21 mouse cellular contexts compared by ENCODE assay signal in the genomic region with DNA sequence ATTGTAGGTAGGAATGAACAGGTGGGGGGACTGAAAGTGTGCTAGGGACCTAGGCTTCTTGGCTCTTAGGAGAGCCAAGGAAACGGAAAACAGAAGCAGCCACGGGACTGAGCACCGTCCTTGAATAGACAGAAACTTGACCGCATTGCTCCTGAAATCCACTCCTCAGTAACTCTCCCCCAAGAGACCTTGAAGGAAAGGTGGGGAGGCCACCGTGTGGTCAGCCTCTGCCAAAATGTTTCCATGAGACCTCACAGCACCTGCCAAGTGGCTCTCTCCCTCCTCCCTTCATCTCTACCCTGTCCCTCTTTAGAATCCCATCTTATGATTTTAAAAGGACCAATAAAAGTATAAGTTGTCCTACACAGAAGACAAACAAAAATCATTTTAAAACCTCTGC. TPM values are rescaled to one million over a fixed set of nuclear protein-coding genes. Genes with fewer than 3 reads are reported as not detected.
DNase-seq lines count a peak whose midpoint lies in the region; ATAC-seq and TF ChIP-seq lines count a peak whose summit lies in the region.
"Had no signal": no experiment of that assay in that cellular context is flagged by ENCODE, and none has a peak within 500 bp of the region (broad histone marks: within the 10 kb centered on the region; RNA-seq: fewer than 3 reads in every experiment).

No protein-coding gene starts in this region.

- H3K27ac ChIP-seq in CH12.LX (ENCODE audit: insufficient read depth, low read depth), result no peak overlapping the region
- H3K27ac ChIP-seq in liver, embryonic 11.5 days (ENCODE audit: low read depth, low read length), result no peak overlapping the region

- dilution Hi-C loops in CH12.LX (cut with MboI; ENCODE audit: extremely low pct_ligation_motif_present, extremely low pct_unique_long_range_greater_than_20kb, low sequenced_read_pairs), result no loop called here

- H3K9ac ChIP-seq in CH12.LX (ENCODE audit: insufficient read depth, low read depth), result no peak overlapping the region
- no peak overlapping the region for H3K9ac ChIP-seq in liver, embryonic 11.5 days (ENCODE audit: low read depth, low read length)

- no peaks in the 10 kb centered on the region for H3K9me3 ChIP-seq in CH12.LX (replicated peaks; ENCODE audit: low read length)
- no peaks in the 10 kb centered on the region for H3K9me3 ChIP-seq in liver, embryonic 11.5 days (ENCODE audit: control insufficient read depth, low read length)
- H3K9me3 ChIP-seq: G1E had no signal

- H3K4me1 ChIP-seq in CH12.LX (ENCODE audit: control insufficient read depth in 1 of 2, insufficient read depth in 2 of 2), result peaks cover 3 to 20% of the 10 kb centered on the region in 2 experiments; a peak in 2 of 4 replicates
- no peaks in the 10 kb centered on the region for H3K4me1 ChIP-seq in liver, embryonic 11.5 days (replicated peaks; ENCODE audit: control insufficient read depth, insufficient read depth, low read length)

- H3K36me3 ChIP-seq in CH12.LX (replicated peaks in 1 of 2; ENCODE audit: control insufficient read depth in 1 of 2, insufficient read depth in 1 of 2, low read length in 1 of 2), result no peaks in the 10 kb centered on the region
- no peaks in the 10 kb centered on the region for H3K36me3 ChIP-seq in liver, embryonic 11.5 days (ENCODE audit: control insufficient read depth, insufficient read depth, low read length)
- H3K36me3 ChIP-seq: G1E had no signal

- TF ChIP-seq RAD21 in CH12.LX (IDR thresholded peaks at IDR 0.05; ENCODE audit: low read depth, low read length), result peak; percentile 30

- WGBS in liver, embryonic 11.5 days, result 59% methylated on average over 5 of the region's 5 CpGs

- no peak for DNase-seq in CH12.LX (ENCODE audit: extremely low read depth)
- DNase-seq in liver, embryonic 11.5 days (ENCODE audit: low spot score), result no peak
- DNase-seq: adrenal gland, adult 2 months; adrenal gland, adult 8-10 months; adrenal gland, postnatal 10 days; adrenal gland, postnatal 14 days; adrenal gland, postnatal 25 days; B cell, adult 2 months; cerebellum, adult 11 months; cerebellum, adult 11-12 months; cerebellum, adult 18-20 months; cerebellum, adult 2 months; cerebellum, adult 8-10 months had no signal

- TF ChIP-seq POLR2A in CH12.LX (IDR thresholded peaks at IDR 0.05; ENCODE audit: low read depth, low read length), result no peak

- H3K4me3 ChIP-seq in CH12.LX (replicated peaks in 1 of 3; ENCODE audit: low read depth in 2 of 3, low read length in 2 of 3, poor library complexity in 1 of 3), result no peak overlapping the region
- H3K4me3 ChIP-seq in liver, embryonic 11.5 days (ENCODE audit: low read depth, low read length), result no peak overlapping the region

- peak; percentile 75 for TF ChIP-seq EP300 in CH12.LX (IDR thresholded peaks at IDR 0.05; ENCODE audit: low read length)

- no peak for ATAC-seq in liver, embryonic 11.5 days (replicated peaks; ENCODE audit: low FRiP score)
- ATAC-seq: activated CD4-positive, CD25-positive, alpha-beta regulatory T cell, adult 4 months; CD4-positive, CD25-positive, alpha-beta regulatory T cell, adult 4 months; Patski had no signal

- H3K79me2 ChIP-seq in CH12.LX (replicated peaks; ENCODE audit: control insufficient read depth, extremely low read depth, insufficient read depth, poor library complexity, severe bottlenecking), result no peaks in the 10 kb centered on the region

- H3K4me2 ChIP-seq in CH12.LX (ENCODE audit: insufficient read depth, low read depth, poor library complexity, severe bottlenecking), result 0 out of 2 replicates have a peak overlapping the region, but pooled peaks have one; percentile 4
- no peak overlapping the region for H3K4me2 ChIP-seq in liver, embryonic 11.5 days

- H3K27me3 ChIP-seq in CH12.LX (replicated peaks), result peaks cover 10% of the 10 kb centered on the region
- H3K27me3 ChIP-seq in liver, embryonic 11.5 days (replicated peaks; ENCODE audit: control insufficient read depth, insufficient read depth, low read length), result no peaks in the 10 kb centered on the region
- H3K27me3 ChIP-seq: Patski had no signal

- in situ Hi-C loops in CH12.LX (cut with MboI; ENCODE audit: low pct_ligation_motif_present, low pct_unique_long_range_greater_than_20kb, low sequenced_read_pairs), result no loop called here

- TF ChIP-seq CTCF in CH12.LX (conservative IDR thresholded peaks at IDR 0.05 in 1 of 2, IDR thresholded peaks at IDR 0.05 in 1 of 2; ENCODE audit: low read depth in 2 of 2, low read length in 2 of 2), result peak in 1 of 2 experiments; percentile 54; a peak in 2 of 4 replicates

TF ChIP-seq in CH12.LX, 34 proteins besides CTCF, POLR2A, EP300 and RAD21:
- TF ChIP-seq TCF12 (IDR thresholded peaks at IDR 0.05; ENCODE audit: low read depth, low read length), result peak; percentile 45; the same call in 1 of the 2 replicates
- peak; percentile 23; the same call in 1 of the 2 replicates for TF ChIP-seq IRF4 (IDR thresholded peaks at IDR 0.05; ENCODE audit: low read depth, low read length)
- peak; percentile 53 for TF ChIP-seq SMC3 (IDR thresholded peaks at IDR 0.05; ENCODE audit: low read depth, low read length)
- TF ChIP-seq SIN3A (IDR thresholded peaks at IDR 0.05; ENCODE audit: low read length), result peak; percentile 24; the same call in 1 of the 2 replicates
- no peak for TF ChIP-seq KAT2A (IDR thresholded peaks at IDR 0.05; ENCODE audit: insufficient replicate concordance, low read length)
- TF ChIP-seq MEF2A (IDR thresholded peaks at IDR 0.05; ENCODE audit: borderline replicate concordance, low read depth, low read length), result no peak
- no peak for TF ChIP-seq HCFC1 (IDR thresholded peaks at IDR 0.05; ENCODE audit: low read depth, low read length)
- TF ChIP-seq MAZ (IDR thresholded peaks at IDR 0.05; ENCODE audit: low read depth, low read length), result no peak
- peak; percentile 51 for TF ChIP-seq BHLHE40 (IDR thresholded peaks at IDR 0.05; ENCODE audit: low read depth, low read length)

RNA-seq across cellular contexts. Expression of a gene that starts 40.4 kb away (rescaled TPM):
- total RNA-seq in CH12.LX (2012; rRNA removed) (not detected in 2 replicates), CH12.LX (2014; rRNA removed) (0.03 TPM in 1 of 2 replicates, not detected in the other)
- not detected in 2 replicates for polyA plus RNA-seq in CH12.LX (2012; ENCODE audit: insufficient read length, low read depth)
- polyA plus RNA-seq in liver, embryonic 11.5 days (2014; fragmentation: Nextera tagmentation; extraction: Ambion mirVana), result 0.04 and 0.05 TPM in 2 replicates
- total RNA-seq: adrenal gland, adult 2 months; adrenal gland, adult 8-10 months; adrenal gland, postnatal 10 days; adrenal gland, postnatal 14 days; adrenal gland, postnatal 25 days; adrenal gland, postnatal 36 days; adrenal gland, postnatal 4 days; MEL had no signal
- polyA plus RNA-seq: adrenal gland, adult 2 months; C2C12; G1E; Patski had no signal

RNA-seq across cellular contexts. Expression of a gene that starts 46.3 kb away (rescaled TPM):
- total RNA-seq in CH12.LX (2012; rRNA removed) (18.5 and 18.9 TPM in 2 replicates), CH12.LX (2014; rRNA removed) (16.4 and 22.0 TPM in 2 replicates)
- 36.6 and 41.5 TPM in 2 replicates for polyA plus RNA-seq in CH12.LX (2012; ENCODE audit: insufficient read length, low read depth)
- polyA plus RNA-seq in liver, embryonic 11.5 days (2014; fragmentation: Nextera tagmentation; extraction: Ambion mirVana), result 14.9 and 17.1 TPM in 2 replicates

RNA-seq across cellular contexts. Expression of a gene that starts 46.5 kb away (rescaled TPM):
- 75.0 and 85.4 TPM in 2 replicates for total RNA-seq in CH12.LX (2012; rRNA removed)
- total RNA-seq in CH12.LX (2014; rRNA removed), result 102 TPM in 2 replicates
- 101 and 124 TPM in 2 replicates for polyA plus RNA-seq in CH12.LX (2012; ENCODE audit: insufficient read length, low read depth)
- 114 and 123 TPM in 2 replicates for polyA plus RNA-seq in liver, embryonic 11.5 days (2014; fragmentation: Nextera tagmentation; extraction: Ambion mirVana)

RNA-seq across cellular contexts. Expression of a gene that starts 48.8 kb away (rescaled TPM):
- total RNA-seq in CH12.LX (2012; rRNA removed) (0.67 and 1.1 TPM in 2 replicates), CH12.LX (2014; rRNA removed) (0.31 TPM in 1 of 2 replicates, not detected in the other)
- polyA plus RNA-seq in CH12.LX (2012; ENCODE audit: insufficient read length, low read depth), result 0.38 and 0.39 TPM in 2 replicates
- 0.42 and 0.52 TPM in 2 replicates for polyA plus RNA-seq in liver, embryonic 11.5 days (2014; fragmentation: Nextera tagmentation; extraction: Ambion mirVana)
